Mouse (Mus musculus) embryo, embryonic 11 days (tissue): ENCODE data around the gene Xpot.

ENCODE experiments used
- DNase-seq: peaks from one replicate; pipeline ENCODE4 v3.0.0-alpha.2; 2015

The Xpot gene

GRCm38 (mm10) chr10:121615935-121616334 is 10.2 kb downstream of the Xpot start:
- no peak for DNase-seq

DNA sequence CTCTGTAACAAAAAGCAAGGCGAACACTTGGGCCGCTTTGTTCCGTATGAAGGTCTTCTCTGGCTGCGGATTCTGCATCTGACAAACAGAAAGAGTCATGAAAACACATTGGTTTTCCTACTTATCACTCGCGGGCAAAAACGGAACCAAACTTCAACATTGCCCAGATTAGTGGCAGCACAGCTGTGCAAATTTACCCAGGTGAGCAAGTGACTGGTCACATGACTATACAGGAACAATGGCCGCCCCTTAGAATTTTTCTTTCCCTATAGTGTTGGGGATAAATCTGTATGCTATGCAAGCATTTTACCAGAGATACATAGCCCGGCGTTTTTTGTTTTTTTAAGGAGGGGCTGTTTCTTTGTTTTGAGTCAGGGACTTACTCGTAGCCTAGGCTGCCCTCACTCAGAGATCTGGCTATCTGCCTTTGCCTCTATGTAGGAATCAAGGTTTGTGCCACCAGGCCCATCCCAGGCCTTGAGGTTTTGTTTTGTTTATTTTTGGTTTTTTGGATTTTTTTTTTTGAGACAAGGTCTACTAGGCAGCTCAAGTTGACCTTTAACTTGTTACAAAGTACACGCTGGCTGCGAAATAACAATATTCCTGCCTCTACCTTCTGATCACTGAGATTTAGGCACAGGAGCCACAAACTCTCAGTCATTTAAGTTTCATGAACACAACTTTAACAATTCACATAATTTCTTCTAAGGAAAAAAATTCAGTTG is 10.8 kb downstream of the Xpot start:
- no peak for DNase-seq

GRCm38 (mm10) chr10:121613570-121613969 is 12.6 kb downstream of the Xpot start:
- DNase-seq: no peak

DNA sequence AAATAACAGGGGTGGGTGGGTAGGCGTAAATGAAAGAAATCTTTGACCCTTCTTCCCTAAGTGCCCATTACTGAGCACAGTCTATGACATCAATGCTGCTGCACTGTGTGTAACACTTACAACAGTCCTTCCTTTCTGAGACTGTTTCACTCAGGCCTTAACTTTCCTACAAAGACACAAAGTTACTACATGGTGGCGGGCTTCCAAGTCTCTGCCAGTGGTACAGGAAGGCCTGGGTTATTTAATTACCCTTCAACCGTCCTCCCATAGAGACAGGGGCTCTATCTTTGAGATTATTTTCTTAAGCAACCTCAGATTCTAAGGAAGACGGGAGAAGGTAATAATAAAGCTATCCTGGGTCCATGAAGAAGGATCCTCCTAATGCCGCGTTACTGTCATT is 13.7 kb downstream of the Xpot start:
- no peak for DNase-seq

- no peak for DNase-seq
Measured at GRCm38 (mm10) chr10:121611587-121611986, 14.5 kb downstream of the Xpot start.

DNA sequence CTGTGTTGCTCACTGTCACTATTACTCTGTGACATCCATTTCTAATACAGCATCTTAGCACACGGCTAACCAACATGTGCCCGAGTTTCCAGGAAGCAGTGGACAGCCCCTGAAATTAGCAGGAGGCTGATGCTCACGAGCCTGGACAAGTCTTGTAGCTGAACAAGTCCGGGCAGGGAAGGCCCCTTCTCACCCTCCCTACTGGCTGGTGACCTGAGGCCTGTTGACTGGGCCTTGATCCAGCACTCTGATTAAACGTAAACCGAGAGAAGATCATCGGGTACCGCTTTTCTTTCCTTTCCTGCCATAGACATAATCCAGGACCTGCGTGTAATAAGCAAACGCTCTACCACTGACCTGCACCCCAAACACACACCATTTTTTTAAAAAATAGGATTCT is 18.0 kb downstream of the Xpot start:
- no peak for DNase-seq

- no peak for DNase-seq
Measured at GRCm38 (mm10) chr10:121604632-121605344, 21.3 kb downstream of the Xpot start.

GRCm38 (mm10) chr10:121603556-121603955 is 22.6 kb downstream of the Xpot start:
- DNase-seq: no peak

- DNase-seq: no peak
Measured at GRCm38 (mm10) chr10:121601272-121601671, 24.9 kb downstream of the Xpot start.

GRCm38 (mm10) chr10:121596580-121596979 is 29.6 kb downstream of the Xpot start:
- no peak for DNase-seq

GRCm38 (mm10) chr10:121591106-121591505 is 35.0 kb downstream of the Xpot start:
- no peak for DNase-seq

DNA sequence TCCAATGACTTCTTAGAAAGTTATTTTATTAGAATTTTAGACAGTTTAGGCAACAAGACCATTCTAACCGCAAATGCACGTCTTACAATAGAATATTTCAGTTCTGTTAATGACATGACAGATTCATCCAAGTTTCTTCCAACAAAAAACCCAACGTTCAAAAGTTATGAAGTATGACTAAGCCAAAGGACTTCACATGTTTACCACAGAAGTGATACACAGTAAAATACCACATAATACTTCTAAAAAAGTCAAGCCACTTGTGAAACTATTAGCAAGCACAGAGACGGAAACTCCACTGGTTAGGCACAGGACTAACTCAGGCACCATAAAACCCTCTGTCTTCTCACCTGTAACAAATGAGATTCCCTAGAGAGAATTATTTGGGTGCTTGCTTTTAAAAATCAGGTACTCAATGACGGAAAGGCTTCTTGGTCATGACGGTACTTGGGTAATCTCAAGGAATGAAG is 38.7 kb downstream of the Xpot start:
- DNase-seq: no peak

GRCm38 (mm10) chr10:121586675-121587370 is 39.3 kb downstream of the Xpot start, which contains the start of gene Tbk1:
Gene Tbk1, minus strand, starts transcription at chr10:121586787.
- peak; percentile 95 for DNase-seq

- DNase-seq: peak; percentile 34
Measured at GRCm38 (mm10) chr10:121585791-121586642, 40.1 kb downstream of the Xpot start.

DNA sequence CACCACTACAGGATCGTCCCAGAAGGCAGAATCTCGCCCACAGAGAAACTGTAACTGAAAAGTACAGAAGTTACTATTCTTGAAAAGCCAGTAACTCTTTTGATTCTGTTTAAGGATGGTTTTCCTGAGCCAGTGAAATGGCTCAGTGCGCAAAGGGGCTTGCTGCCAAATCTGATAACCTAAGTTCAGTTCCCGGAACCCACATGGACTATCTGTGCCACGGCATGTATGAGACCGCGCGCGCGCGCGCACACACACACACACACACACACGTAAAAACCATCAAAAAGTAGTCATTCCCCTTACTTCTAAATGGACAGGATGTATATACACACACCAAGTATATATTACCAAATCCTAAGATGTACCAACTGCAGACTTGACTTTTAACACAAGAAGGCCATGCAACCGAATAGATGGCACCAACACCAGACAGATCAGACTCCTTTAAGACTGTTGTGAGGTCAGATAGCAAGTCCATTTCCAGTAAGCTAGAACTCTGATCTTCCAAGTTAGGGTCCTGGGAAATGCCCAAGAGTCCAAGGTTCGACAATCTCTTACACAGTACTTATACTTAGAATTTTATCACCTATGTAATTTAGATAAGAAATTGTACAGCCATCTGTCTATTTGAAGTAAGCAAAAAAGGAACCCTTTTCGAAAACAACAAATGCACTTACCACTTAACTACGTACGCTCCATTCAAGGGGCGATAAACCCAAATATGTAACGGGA is 40.9 kb downstream of the Xpot start:
- DNase-seq: no peak

GRCm38 (mm10) chr10:121584033-121584432 is 42.1 kb downstream of the Xpot start:
- no peak for DNase-seq

DNA sequence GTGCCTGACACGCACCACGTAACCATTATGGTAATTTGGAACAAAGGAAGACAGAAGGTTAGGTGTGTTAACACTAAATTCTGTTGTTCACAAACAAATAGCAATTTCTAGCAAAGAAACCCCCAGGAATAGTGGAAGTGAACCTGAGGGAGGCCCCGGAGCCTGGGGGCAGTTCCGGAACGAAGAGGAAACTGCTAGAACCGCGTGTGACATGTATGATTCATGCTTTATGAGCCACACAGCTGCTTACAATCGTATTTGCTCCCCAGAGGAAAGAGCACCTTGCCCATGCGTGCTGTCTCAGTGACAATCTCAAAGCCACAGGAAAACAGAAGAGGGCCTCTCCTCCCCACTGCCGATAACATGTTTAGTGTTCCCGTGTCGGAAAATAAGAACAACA is 43.1 kb downstream of the Xpot start:
- DNase-seq: no peak

DNA sequence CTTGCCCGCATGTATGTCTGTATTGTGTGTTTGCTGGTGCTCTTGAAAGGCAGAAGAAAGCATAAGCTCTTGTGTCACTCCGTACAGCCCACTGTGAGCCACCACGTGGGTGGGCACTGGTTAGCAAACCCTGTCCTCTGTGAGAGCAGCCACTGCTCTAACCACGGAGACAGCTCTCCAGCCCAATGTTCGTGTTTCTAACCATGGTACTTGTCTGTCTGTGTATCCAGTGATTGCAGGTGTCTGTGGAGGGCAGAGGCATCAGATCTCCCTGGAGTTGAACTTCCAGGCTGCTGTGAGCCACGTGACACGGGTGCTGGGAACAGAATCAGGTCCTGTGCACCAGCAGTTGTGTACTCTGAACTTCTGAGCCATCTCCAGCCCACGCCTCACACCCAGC is 43.8 kb downstream of the Xpot start:
- no peak for DNase-seq

- no peak for DNase-seq
Measured at GRCm38 (mm10) chr10:121581405-121581804, 44.7 kb downstream of the Xpot start.

DNA sequence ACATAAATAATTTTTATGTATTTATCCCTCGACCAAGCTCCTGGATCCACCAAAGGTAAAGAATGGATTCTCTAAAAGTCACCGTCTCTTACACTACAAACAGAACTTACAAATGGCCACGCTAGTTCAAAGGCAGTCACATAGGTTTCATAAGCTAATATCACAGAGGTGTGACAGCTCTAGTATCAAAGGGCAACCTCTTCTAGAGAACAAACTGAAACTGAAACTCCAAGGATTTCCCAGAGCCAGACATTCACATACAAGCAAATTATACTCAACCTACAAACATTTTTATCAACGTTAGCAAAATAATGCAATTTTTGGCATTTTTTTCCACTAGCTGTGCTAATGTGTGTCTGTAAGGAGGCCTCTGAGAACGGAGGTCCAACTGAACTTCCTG is 45.8 kb downstream of the Xpot start:
- no peak for DNase-seq

- no peak for DNase-seq
Measured at GRCm38 (mm10) chr10:121576372-121576771, 49.8 kb downstream of the Xpot start.
